Mouse (Mus musculus): ENCODE data around the gene Map1a. TPM values are rescaled to one million over a fixed set of nuclear protein-coding genes. Genes with fewer than 3 reads are reported as not detected.

Map1a gene
- polyA plus RNA-seq, 1 experiment: 23.9 TPM

DNA sequence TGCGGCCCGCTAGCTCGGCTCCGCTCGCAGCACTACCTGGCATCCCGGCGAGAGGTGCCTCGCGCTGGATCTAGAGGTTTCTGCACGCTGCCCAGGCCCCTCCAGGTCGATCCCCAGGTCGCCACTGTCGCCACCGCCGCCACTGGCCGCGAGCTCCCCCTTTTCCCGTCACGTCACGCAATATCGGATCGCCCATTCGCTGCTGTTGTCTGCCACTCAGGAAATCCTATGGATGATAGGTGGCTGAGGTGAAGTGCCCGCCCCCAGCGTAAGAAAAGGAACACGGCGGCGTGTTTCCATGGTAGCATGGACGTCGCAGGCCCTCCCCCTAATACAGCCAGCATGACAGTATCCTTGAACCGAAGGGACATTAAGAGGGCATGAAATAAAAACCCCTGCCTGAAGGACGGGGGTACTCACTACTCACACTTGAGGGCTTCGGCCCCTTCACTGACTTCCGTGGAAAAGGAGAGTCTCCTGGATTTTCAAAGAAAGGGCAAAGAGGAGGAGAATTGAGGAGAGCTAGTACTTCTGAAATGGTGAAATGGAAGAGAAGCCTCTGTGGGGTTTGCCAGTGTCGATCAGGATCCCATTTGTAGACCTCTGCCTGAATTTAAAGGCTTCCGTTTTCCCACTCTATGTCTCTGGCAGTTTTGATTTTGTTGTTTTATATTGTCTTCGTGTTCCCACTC is 18.0 kb upstream of the Map1a start, which contains the start of gene Trp53bp1:
Trp53bp1 (minus strand) TSS at position 172 of the 692 bp plus-strand sequence.
- peaks cover 15% of the 10 kb centered on the region for H3K36me3 ChIP-seq (ENCODE audit: control insufficient read depth, insufficient read depth)
- peaks cover 21% of the 10 kb centered on the region for H3K79me2 ChIP-seq (ENCODE audit: control insufficient read depth, insufficient read depth)
- peak within 1 kb of the TSS; percentile 73 for H3K4me3 ChIP-seq (ENCODE audit: insufficient read depth, poor library complexity, severe bottlenecking)
- TF ChIP-seq CEBPB (IDR thresholded peaks at IDR 0.05; ENCODE audit: low read depth) (no peak), MYOD1 (IDR thresholded peaks at IDR 0.05; ENCODE audit: control insufficient read depth, insufficient read length, low read depth) (no peak), MAX (IDR thresholded peaks at IDR 0.05) (no peak), CTCF (IDR thresholded peaks at IDR 0.05; ENCODE audit: control insufficient read depth, insufficient read depth, insufficient read length) (no peak), FOSL1 (IDR thresholded peaks at IDR 0.05; ENCODE audit: insufficient read depth, low read length, poor library complexity, severe bottlenecking) (no peak), MYOG (IDR thresholded peaks at IDR 0.05; ENCODE audit: control insufficient read depth, extremely low read depth, insufficient read length) (no peak), USF1 (IDR thresholded peaks at IDR 0.05; ENCODE audit: low read depth) (no peak)
- H3K79me3 ChIP-seq (ENCODE audit: low read depth): peaks cover 8% of the 10 kb centered on the region
- H3ac ChIP-seq (ENCODE audit: control insufficient read depth, insufficient read length, low read depth): peak within 1 kb of the TSS; percentile 89
- no peaks in the 10 kb centered on the region for H3K27me3 ChIP-seq (ENCODE audit: control insufficient read depth, insufficient read depth, insufficient read length)

- Histone ChIP-seq H3K36me3 (ENCODE audit: control insufficient read depth, insufficient read depth) (peaks cover 11% of the 10 kb centered on the region), H3K27me3 (ENCODE audit: control insufficient read depth, insufficient read depth, insufficient read length) (no peaks in the 10 kb centered on the region), H3K79me2 (ENCODE audit: control insufficient read depth, insufficient read depth) (peaks cover 15% of the 10 kb centered on the region), H3K79me3 (ENCODE audit: low read depth) (peaks cover 8% of the 10 kb centered on the region), H3K4me3 (ENCODE audit: insufficient read depth, poor library complexity, severe bottlenecking) (no peak overlapping the region), H3ac (ENCODE audit: control insufficient read depth, insufficient read length, low read depth) (no peak overlapping the region)
- no peak for TF ChIP-seq CEBPB (IDR thresholded peaks at IDR 0.05; ENCODE audit: low read depth)
- TF ChIP-seq USF1 (IDR thresholded peaks at IDR 0.05; ENCODE audit: low read depth): no peak
- TF ChIP-seq FOSL1 (IDR thresholded peaks at IDR 0.05; ENCODE audit: insufficient read depth, low read length, poor library complexity, severe bottlenecking): no peak
- no peak for TF ChIP-seq MAX (IDR thresholded peaks at IDR 0.05)
- no peak for TF ChIP-seq MYOG (IDR thresholded peaks at IDR 0.05; ENCODE audit: control insufficient read depth, extremely low read depth, insufficient read length)
- TF ChIP-seq CTCF (IDR thresholded peaks at IDR 0.05; ENCODE audit: control insufficient read depth, insufficient read depth, insufficient read length): no peak
- no peak for TF ChIP-seq MYOD1 (IDR thresholded peaks at IDR 0.05; ENCODE audit: control insufficient read depth, insufficient read length, low read depth)
Observed at GRCm38 (mm10) chr2:121271928-121272516, 17.4 kb upstream of the Map1a start.

DNA sequence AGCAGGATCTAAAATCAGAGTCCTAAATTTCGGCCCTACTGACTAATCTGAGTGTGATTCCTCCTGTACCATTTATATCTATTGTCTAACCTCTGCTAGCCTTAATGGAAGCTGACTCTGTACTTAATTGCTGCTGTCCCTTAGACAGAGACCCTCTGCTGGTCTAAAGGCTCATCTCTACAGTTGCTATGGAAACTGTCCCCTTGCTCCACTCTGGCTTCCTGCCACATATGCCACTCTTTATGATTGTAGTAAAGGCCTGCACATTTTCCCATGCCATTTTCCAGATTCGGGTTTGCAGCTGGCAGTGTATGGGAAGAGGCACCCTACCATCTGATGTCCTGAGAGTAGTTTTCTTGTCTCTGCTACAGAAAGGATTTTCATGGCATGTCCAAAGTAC is 1.6 kb upstream of the Map1a start:
- no peaks in the 10 kb centered on the region for H3K79me2 ChIP-seq (ENCODE audit: control insufficient read depth, insufficient read depth)
- H3K27me3 ChIP-seq (ENCODE audit: control insufficient read depth, insufficient read depth, insufficient read length): no peaks in the 10 kb centered on the region
- no peaks in the 10 kb centered on the region for H3K36me3 ChIP-seq (ENCODE audit: control insufficient read depth, insufficient read depth)
- H3K4me3 ChIP-seq (ENCODE audit: insufficient read depth, poor library complexity, severe bottlenecking): no peak overlapping the region
- TF ChIP-seq FOSL1 (IDR thresholded peaks at IDR 0.05; ENCODE audit: insufficient read depth, low read length, poor library complexity, severe bottlenecking) (no peak), MYOD1 (IDR thresholded peaks at IDR 0.05; ENCODE audit: control insufficient read depth, insufficient read length, low read depth) (no peak), CEBPB (IDR thresholded peaks at IDR 0.05; ENCODE audit: low read depth) (no peak), MAX (IDR thresholded peaks at IDR 0.05) (no peak), MYOG (IDR thresholded peaks at IDR 0.05; ENCODE audit: control insufficient read depth, extremely low read depth, insufficient read length) (no peak), CTCF (IDR thresholded peaks at IDR 0.05; ENCODE audit: control insufficient read depth, insufficient read depth, insufficient read length) (no peak)
- H3ac ChIP-seq (ENCODE audit: control insufficient read depth, insufficient read length, low read depth): no peak overlapping the region
- no peaks in the 10 kb centered on the region for H3K79me3 ChIP-seq (ENCODE audit: low read depth)

- H3K36me3 ChIP-seq (ENCODE audit: control insufficient read depth, insufficient read depth): no peaks in the 10 kb centered on the region
- peak overlapping the region; percentile 31 for H3K4me3 ChIP-seq (ENCODE audit: insufficient read depth, poor library complexity, severe bottlenecking)
- no peak for TF ChIP-seq FOSL1 (IDR thresholded peaks at IDR 0.05; ENCODE audit: insufficient read depth, low read length, poor library complexity, severe bottlenecking)
- no peaks in the 10 kb centered on the region for H3K79me2 ChIP-seq (ENCODE audit: control insufficient read depth, insufficient read depth)
- no peaks in the 10 kb centered on the region for H3K79me3 ChIP-seq (ENCODE audit: low read depth)
- no peaks in the 10 kb centered on the region for H3K27me3 ChIP-seq (ENCODE audit: control insufficient read depth, insufficient read depth, insufficient read length)
- H3ac ChIP-seq (ENCODE audit: control insufficient read depth, insufficient read length, low read depth): peak overlapping the region; percentile 47
Observed at GRCm38 (mm10) chr2:121289730-121290540, 535 bp downstream of the Map1a start.

DNA sequence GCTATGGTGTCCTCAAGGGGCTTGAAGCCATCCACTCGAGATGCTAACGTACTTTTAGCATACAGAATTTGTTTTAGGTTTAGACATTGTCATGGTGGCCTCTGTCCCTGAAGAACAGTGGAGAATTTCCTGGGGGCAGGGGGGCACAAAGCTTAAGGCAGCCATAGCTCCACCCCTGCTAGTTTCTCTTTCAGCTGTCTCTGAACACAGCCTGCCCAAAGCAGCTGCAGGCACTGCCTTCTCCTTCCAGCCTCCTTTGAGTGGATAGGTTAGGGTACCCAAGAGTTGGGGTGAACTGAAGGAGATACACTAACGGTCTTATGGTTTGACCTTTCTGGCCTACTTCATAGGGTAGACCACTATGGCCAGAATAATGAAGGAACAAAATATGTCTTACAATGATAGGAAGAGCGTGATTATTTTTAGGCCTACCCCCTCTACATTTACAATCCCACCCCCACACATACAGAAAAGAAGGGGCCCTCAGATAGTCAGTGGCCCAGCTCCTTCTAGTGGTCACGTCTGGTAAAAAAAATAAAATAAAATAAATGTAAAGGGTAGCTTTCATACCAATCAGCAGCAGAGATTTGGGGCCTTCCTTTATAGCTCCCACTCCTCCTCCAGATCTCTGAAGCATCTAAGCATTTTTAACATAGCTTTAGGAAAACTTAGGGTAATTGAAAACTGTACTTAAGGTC is 3.1 kb downstream of the Map1a start:
- Histone ChIP-seq H3K27me3 (ENCODE audit: control insufficient read depth, insufficient read depth, insufficient read length) (no peaks in the 10 kb centered on the region), H3ac (ENCODE audit: control insufficient read depth, insufficient read length, low read depth) (no peak overlapping the region), H3K79me2 (ENCODE audit: control insufficient read depth, insufficient read depth) (no peaks in the 10 kb centered on the region), H3K36me3 (ENCODE audit: control insufficient read depth, insufficient read depth) (no peaks in the 10 kb centered on the region), H3K4me3 (ENCODE audit: insufficient read depth, poor library complexity, severe bottlenecking) (no peak overlapping the region), H3K79me3 (ENCODE audit: low read depth) (no peaks in the 10 kb centered on the region)
- no peak for TF ChIP-seq CEBPB (IDR thresholded peaks at IDR 0.05; ENCODE audit: low read depth)
- TF ChIP-seq MAX (IDR thresholded peaks at IDR 0.05): no peak
- TF ChIP-seq MYOG (IDR thresholded peaks at IDR 0.05; ENCODE audit: control insufficient read depth, extremely low read depth, insufficient read length): no peak
- TF ChIP-seq FOSL1 (IDR thresholded peaks at IDR 0.05; ENCODE audit: insufficient read depth, low read length, poor library complexity, severe bottlenecking): no peak
- no peak for TF ChIP-seq USF1 (IDR thresholded peaks at IDR 0.05; ENCODE audit: low read depth)
- TF ChIP-seq CTCF (IDR thresholded peaks at IDR 0.05; ENCODE audit: control insufficient read depth, insufficient read depth, insufficient read length): no peak
- no peak for TF ChIP-seq MYOD1 (IDR thresholded peaks at IDR 0.05; ENCODE audit: control insufficient read depth, insufficient read length, low read depth)

Measured in C2C12 (cell line).